Mouse (Mus musculus): ENCODE results near the gene Il19. TPM values are rescaled to one million over a fixed set of nuclear protein-coding genes. Genes with fewer than 3 reads are reported as not detected.

Gene Il19
- polyA plus RNA-seq, 3 experiments from 2014 or later, result 0.35 TPM; not detected in 2

Other genes starting within 250 kb of the Il19 start
- not detected for gene Gm29427, start 224.3 kb downstream of the Il19 start, polyA plus RNA-seq (2017; shearing (Covaris generic))
- 10 to 100 TPM; 15.7 to 23.2 (median 19.5) TPM for gene Yod1, start 222.8 kb downstream of the Il19 start, polyA plus RNA-seq (2017; shearing (Covaris generic))
- gene Pfkfb2, start 210.9 kb downstream of the Il19 start, polyA plus RNA-seq (2017; shearing (Covaris generic)), result 1 to 10 TPM in 2 of 3 experiments, under 1 TPM in 1; 0.68 to 4.3 (median 2.6) TPM
- gene AA986860, start 208.1 kb downstream of the Il19 start, polyA plus RNA-seq (2017; shearing (Covaris generic)), result under 1 TPM in 1 of 3 experiments, not detected in 2; 0.36 TPM
- under 1 TPM in 1 of 3 experiments, not detected in 2; 0.19 TPM for gene Fcamr, start 139.2 kb downstream of the Il19 start, polyA plus RNA-seq (2017; shearing (Covaris generic))
- gene Pigr, start 113.4 kb downstream of the Il19 start, polyA plus RNA-seq (2017; shearing (Covaris generic)), result under 1 TPM in 1 of 3 experiments, not detected in 2; 0.19 TPM
- gene Fcmr, start 74.4 kb downstream of the Il19 start, polyA plus RNA-seq (2017; shearing (Covaris generic)), result 1 to 10 TPM in 2 of 3 experiments, not detected in 1; 2.2 to 2.7 TPM
- gene Il24, start 52.7 kb downstream of the Il19 start, polyA plus RNA-seq (2017; shearing (Covaris generic)), result not detected
- not detected for gene Il20, start 28.7 kb downstream of the Il19 start, polyA plus RNA-seq (2017; shearing (Covaris generic))
- gene Il10, start 79.7 kb upstream of the Il19 start, polyA plus RNA-seq (2017; shearing (Covaris generic)), result 10 to 100 TPM in 1 of 3 experiments, 1 to 10 TPM in 2; 7.5 to 13.6 (median 8.0) TPM
- gene Mapkapk2, start 157.7 kb upstream of the Il19 start, polyA plus RNA-seq (2017; shearing (Covaris generic)), result 10 to 100 TPM in 1 of 3 experiments, 1 to 10 TPM in 2; 9.0 to 11.8 (median 9.8) TPM
- gene Dyrk3, start 198.2 kb upstream of the Il19 start, polyA plus RNA-seq (2017; shearing (Covaris generic)), result under 1 TPM in 1 of 3 experiments, not detected in 2; 0.26 TPM
- gene Eif2d, start 213.1 kb upstream of the Il19 start, polyA plus RNA-seq (2017; shearing (Covaris generic)), result 10 to 100 TPM; 53.4 to 71.7 (median 60.8) TPM